Mouse (Mus musculus) erythroblast, embryonic 14.5 days (primary cell): Measurements from ENCODE around the gene Slc35a3. TPM values are rescaled to one million over a fixed set of nuclear protein-coding genes. Genes with fewer than 3 reads are reported as not detected.
"Not testable (repeated sequence)": the region's sequence is repeated elsewhere in the genome, so short reads cannot be mapped to it uniquely, and the experiment has no call there.

Experiments
- H3K27me3 ChIP-seq: 2 replicates; pipeline ENCODE4 v1.6.1; 2012; ENCODE audit warnings: inconsistent platforms; ENCODE audit not compliant: control insufficient read depth
- H3K36me3 ChIP-seq: 2 replicates; pipeline ENCODE4 v1.6.1; 2012; ENCODE audit warnings: mild to moderate bottlenecking, inconsistent platforms; ENCODE audit not compliant: control insufficient read depth
- H3K4me1 ChIP-seq: 2 replicates; pipeline ENCODE4 v1.6.1; 2012; ENCODE audit warnings: inconsistent platforms; ENCODE audit not compliant: control insufficient read depth
- H3K4me3 ChIP-seq: replicated peaks from 2 replicates; pipeline ENCODE3; 2012; ENCODE audit warnings: moderate library complexity, mild to moderate bottlenecking, inconsistent platforms
- H3K9me3 ChIP-seq: 2 replicates; pipeline ENCODE4 v1.6.1; 2012; ENCODE audit warnings: low read length, inconsistent platforms, mixed read lengths; ENCODE audit not compliant: control insufficient read depth
- GATA1 ChIP-seq: IDR thresholded peaks from 2 replicates; pipeline ENCODE4 v1.6.1; 2012; ENCODE audit warnings: low read length, inconsistent platforms, mixed read lengths
- TAL1 ChIP-seq: IDR thresholded peaks from 3 replicates; pipeline ENCODE4 v1.6.1; 2012; ENCODE audit warnings: low read length, inconsistent platforms, mixed read lengths
- polyA plus RNA-seq: library from polyadenylated mRNA; stranded (reverse); fragments of >175 nt; gene quantifications from 2 replicates; pipeline ENCODE4 v1.2.3, GENCODE M21; 2012

Slc35a3 gene
- polyA plus RNA-seq: 0.55 and 0.71 TPM in 2 replicates

DNA sequence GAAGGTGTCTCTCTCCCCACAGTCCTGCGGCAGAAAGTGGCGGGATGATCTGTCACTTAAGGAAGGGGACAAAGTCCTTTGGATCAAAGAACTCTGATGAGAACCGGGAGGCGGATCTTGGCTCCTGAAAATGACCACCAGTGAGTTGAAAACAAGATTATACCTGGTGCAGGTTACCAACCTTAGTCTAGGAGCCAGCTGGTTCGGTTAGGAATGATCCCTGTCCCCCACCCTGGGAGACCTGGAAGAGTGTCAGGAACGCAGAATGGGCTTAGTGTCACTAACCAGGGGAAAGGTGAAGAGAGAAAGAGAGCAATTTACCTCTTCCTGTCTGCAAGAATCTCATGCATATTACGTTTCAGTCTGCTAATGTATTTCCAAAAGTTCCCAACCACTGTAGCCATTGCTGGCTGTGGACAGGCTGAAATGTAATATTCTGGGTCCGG is at the start of gene Slc35a3:
Gene Slc35a3 (minus strand): TSS at position 396 of the 446 bp plus-strand sequence.
- no peak for TF ChIP-seq TAL1
- TF ChIP-seq GATA1: no peak

GRCm38 (mm10) chr3:116752818-116753217 is 40.2 kb upstream of the Slc35a3 start:
- H3K4me1 ChIP-seq: peaks cover 1% of the 10 kb centered on the region; the same call in 1 of the 2 replicates
- no peak for TF ChIP-seq TAL1
- TF ChIP-seq GATA1: no peak
- no peaks in the 10 kb centered on the region for H3K9me3 ChIP-seq
- no peaks in the 10 kb centered on the region for H3K27me3 ChIP-seq
- H3K36me3 ChIP-seq: peaks cover 22% of the 10 kb centered on the region
- no peak overlapping the region for H3K4me3 ChIP-seq

More for the DNA sequence above, at the start of gene Slc35a3:
- peaks cover 5% of the 10 kb centered on the region for H3K36me3 ChIP-seq
- peak within 1 kb of the TSS; percentile 70 for H3K4me3 ChIP-seq
- H3K4me1 ChIP-seq: peaks cover 42% of the 10 kb centered on the region
- peaks cover 12% of the 10 kb centered on the region for H3K27me3 ChIP-seq
- no peaks in the 10 kb centered on the region for H3K9me3 ChIP-seq

DNA sequence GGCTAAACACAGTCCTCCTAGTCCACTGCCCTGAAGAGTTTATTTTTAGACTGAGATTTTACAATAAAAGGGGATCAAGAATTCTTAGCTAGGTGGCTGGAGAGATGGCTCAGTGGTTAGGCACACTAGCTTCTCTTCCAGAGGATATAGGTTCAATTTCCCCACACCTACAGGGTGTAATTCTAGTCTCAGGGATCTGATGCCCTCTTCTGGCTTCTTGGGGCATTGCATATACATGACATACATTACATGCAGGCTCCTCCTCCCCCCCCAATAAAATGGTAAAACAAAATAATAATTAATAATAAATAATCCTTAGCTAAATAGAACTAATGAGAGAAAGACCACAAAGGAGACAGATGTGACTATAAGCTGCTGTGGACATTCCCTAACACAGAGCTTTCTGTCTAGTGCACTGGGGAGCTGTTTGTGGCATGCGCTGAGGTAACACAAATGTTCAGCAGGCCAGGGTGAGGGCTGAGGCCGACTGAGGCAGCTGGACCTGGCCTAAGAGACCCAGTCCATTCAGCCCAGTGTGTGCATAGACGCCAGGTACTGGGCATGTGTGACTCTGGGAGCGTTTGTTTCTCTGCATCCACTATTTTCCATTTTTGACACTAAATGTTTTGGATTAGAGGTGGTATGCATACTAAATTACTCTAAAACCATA is 38.7 kb upstream of the Slc35a3 start:
- H3K4me1 ChIP-seq: peaks cover 1% of the 10 kb centered on the region; the same call in 1 of the 2 replicates
- no peaks in the 10 kb centered on the region for H3K27me3 ChIP-seq
- no peak overlapping the region for H3K4me3 ChIP-seq
- TF ChIP-seq GATA1 (no peak), TAL1 (no peak)
- H3K9me3 ChIP-seq: no peaks in the 10 kb centered on the region
- H3K36me3 ChIP-seq: peaks cover 13% of the 10 kb centered on the region

- H3K36me3 ChIP-seq: peaks cover 13% of the 10 kb centered on the region
- H3K9me3 ChIP-seq: no peaks in the 10 kb centered on the region
- no peaks in the 10 kb centered on the region for H3K27me3 ChIP-seq
- no peak overlapping the region for H3K4me3 ChIP-seq
- TF ChIP-seq GATA1: no peak
- TF ChIP-seq TAL1: no peak
- H3K4me1 ChIP-seq: peaks cover 1% of the 10 kb centered on the region; the same call in 1 of the 2 replicates
Observed at GRCm38 (mm10) chr3:116748391-116749170, 36.0 kb upstream of the Slc35a3 start.

DNA sequence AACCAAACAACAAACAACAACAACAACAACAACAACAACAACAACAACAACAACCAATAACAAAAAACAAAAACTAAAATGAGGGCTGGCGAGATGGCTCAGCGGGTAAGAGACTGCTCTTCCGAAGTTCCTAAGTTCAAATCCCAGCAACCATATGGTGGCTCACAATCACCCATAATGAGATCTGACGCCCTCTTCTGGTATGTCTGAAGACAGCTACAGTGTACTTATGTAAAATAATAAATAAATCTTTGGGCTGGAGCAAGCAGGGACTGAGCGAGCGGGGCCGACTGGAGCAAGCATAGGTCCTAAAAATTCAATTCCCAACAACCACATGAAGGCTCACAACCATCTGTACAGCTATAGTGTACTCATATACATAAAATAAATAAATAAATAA is 35.0 kb upstream of the Slc35a3 start:
- not testable (repeated sequence) for H3K4me1 ChIP-seq, H3K27me3 ChIP-seq, H3K9me3 ChIP-seq, H3K4me3 ChIP-seq
- H3K36me3 ChIP-seq: peaks cover 13% of the 10 kb centered on the region

- Histone ChIP-seq H3K4me1 (no peaks in the 10 kb centered on the region), H3K36me3 (no peaks in the 10 kb centered on the region; the same call in none of the 2 replicates), H3K27me3 (no peaks in the 10 kb centered on the region), H3K4me3 (no peak overlapping the region), H3K9me3 (no peaks in the 10 kb centered on the region)
- TF ChIP-seq GATA1: no peak
- no peak for TF ChIP-seq TAL1
Observed at GRCm38 (mm10) chr3:116740963-116741362, 28.3 kb upstream of the Slc35a3 start.

DNA sequence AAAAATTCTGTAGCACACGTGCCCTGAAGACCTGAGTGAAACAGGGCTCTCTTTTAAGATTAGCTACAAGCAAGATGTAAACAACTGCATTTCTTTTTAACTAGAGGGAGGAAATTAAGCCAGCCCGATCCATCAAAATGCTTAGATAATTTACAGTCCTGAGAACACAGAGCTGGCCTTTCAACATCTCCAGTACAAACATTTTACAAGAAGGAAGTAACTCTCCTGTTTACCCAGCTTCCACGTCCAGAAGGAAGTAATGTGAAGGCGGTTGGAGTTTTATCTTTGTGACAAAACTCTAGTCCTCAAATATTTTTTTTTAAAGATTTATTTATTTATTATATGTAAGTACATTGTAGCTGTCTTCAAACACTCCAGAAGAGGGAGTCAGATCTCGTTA is 27.5 kb upstream of the Slc35a3 start:
- no peaks in the 10 kb centered on the region for H3K27me3 ChIP-seq
- H3K4me1 ChIP-seq: no peaks in the 10 kb centered on the region
- no peaks in the 10 kb centered on the region; the same call in none of the 2 replicates for H3K36me3 ChIP-seq
- H3K9me3 ChIP-seq: no peaks in the 10 kb centered on the region
- H3K4me3 ChIP-seq: no peak overlapping the region
- TF ChIP-seq GATA1: no peak
- TF ChIP-seq TAL1: no peak

- H3K4me1 ChIP-seq: no peaks in the 10 kb centered on the region
- no peaks in the 10 kb centered on the region for H3K9me3 ChIP-seq
- no peaks in the 10 kb centered on the region for H3K27me3 ChIP-seq
- no peak for TF ChIP-seq GATA1
- no peak for TF ChIP-seq TAL1
- no peak overlapping the region for H3K4me3 ChIP-seq
- no peaks in the 10 kb centered on the region for H3K36me3 ChIP-seq
Observed at GRCm38 (mm10) chr3:116737326-116737731, 24.7 kb upstream of the Slc35a3 start.

DNA sequence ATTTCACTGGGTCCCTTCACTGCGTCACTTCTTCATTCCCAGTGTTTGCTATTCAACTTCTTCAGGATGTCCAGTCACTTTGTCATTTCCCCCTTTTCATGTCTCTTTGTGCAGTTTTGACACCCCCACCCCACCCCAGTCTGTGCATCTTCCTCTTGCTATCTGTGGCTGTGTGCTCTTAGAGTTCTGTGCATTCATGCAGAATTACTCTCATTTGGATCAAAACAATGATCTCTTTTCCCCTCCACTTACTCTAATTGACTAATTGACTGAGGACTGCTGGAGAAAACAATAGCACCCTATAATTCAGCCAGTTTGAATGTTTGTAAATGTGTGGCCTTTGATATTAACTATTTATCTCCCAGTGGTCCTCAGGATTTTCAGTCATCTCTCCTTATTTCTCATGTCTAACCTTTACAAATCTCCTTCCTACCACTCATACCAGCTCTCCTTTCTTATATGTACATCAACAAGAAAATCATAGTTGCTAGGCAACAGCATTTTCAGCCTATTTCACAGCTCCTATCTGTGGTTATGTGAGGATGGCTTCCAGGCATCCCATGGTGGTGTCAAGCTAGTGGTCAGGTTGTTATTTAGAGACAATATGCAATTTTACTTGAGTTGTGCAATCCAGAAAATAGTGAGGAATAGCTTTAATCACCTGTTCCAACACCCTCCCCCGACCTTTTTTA is 17.0 kb upstream of the Slc35a3 start:
- Histone ChIP-seq H3K4me1 (peaks cover 3% of the 10 kb centered on the region; the same call in 1 of the 2 replicates), H3K27me3 (peaks cover 2% of the 10 kb centered on the region; the same call in 1 of the 2 replicates), H3K36me3 (no peaks in the 10 kb centered on the region), H3K9me3 (no peaks in the 10 kb centered on the region), H3K4me3 (no peak overlapping the region)
- TF ChIP-seq TAL1: no peak
- TF ChIP-seq GATA1: no peak
